Mouse (Mus musculus) Patski (cell line): ENCODE measurements around the gene Ddx50. TPM values are rescaled to one million over a fixed set of nuclear protein-coding genes. Genes with fewer than 3 reads are reported as not detected.

Experiments
- ATAC-seq: fragments of 100-300 bp; one replicate; pipeline ENCODE4 v1.8.0; 2021
- CTCF ChIA-PET: fragments of 350-600 bp; sonication (Branson Sonifier 250); formaldehyde crosslinking; loops from one replicate; lab custom pipeline; 2022; ENCODE audit warnings: inconsistent platforms; lab: Charles Lee
- POLR2A ChIA-PET: fragments of 350-600 bp; sonication (Branson Sonifier 250); formaldehyde crosslinking; loops from one replicate; lab custom pipeline; 2022; ENCODE audit warnings: antibody characterized with exemption, inconsistent platforms; lab: Charles Lee
- DNase-seq: peaks from one replicate; pipeline ENCODE4 v3.0.0-alpha.2; 2011; ENCODE audit warnings: low read depth, low spot score
- H3K27me3 ChIP-seq: fragments of 371-371 bp; one replicate; pipeline ENCODE4 v1.5.1; 2021
- CTCF ChIP-seq: fragments of 100-300 bp; IDR thresholded peaks from one replicate; pipeline ENCODE4 v1.5.1; 2021
- in situ Hi-C: fragments of 300-500 bp; cut with MboI; formaldehyde crosslinking; loops from 3 replicates; pipeline ENCODE4 v1.11.1; 2018; ENCODE audit warnings: low pct_unique_long_range_greater_than_20kb, mixed read lengths
- polyA plus RNA-seq: library from polyadenylated mRNA; unstranded; gene quantifications from one replicate; pipeline ENCODE4 v1.2.3, GENCODE M21; 2021

The Ddx50 gene
- polyA plus RNA-seq: 85.3 TPM

DNA sequence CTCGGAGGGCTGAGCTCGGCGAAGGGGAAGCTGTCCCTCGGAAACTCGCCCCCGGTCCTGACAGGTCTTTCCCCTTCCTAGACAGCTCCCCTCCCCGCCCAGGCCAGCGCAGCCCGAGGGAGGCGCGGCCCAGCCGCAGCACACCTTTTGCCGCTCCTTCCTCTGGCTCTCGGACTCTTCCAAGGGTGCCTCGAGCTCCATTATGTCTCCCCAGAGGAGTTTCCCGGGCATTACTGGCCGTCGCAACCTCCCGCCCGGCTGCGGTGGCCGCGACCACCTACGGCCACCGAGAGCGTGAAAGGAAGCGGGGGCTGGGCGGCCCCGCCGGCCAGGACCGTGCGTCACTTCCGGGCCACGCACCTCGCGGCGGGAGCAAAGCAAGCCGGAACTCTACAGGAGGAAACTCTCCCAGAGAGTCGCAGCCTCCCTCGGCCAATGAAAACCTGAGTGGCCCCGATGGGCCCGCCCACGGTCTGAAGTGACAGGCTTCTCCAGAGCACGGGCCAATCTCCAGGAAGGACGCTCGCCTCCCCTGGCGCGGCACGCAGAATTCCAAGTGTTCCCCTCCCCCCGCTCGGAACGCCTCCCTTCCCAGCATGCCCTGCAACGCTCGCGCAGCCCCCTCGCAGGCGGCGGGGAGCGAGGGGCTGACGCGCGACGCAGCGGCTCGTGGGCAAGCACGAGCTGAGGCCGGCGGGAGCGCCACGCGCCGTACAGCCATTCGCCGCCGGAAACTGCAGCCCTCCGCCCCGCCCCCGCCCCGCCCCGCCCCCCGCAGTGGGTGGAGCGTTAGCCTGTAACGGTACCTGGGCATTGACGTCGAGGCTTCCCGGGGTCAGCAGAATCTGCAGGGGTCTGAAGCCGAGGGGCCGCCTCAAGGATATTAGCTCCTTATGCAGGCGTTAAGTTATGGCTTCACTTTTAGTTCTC lies at the start of gene Ddx50:
Gene Ddx50 (minus strand): TSS at position 338 of the 930 bp plus-strand sequence.
- POLR2A ChIA-PET: interaction anchor here (0.6 to 1.5 kb wide), 2 partner anchors 36 to 49 kb away, joined by 3 to 4 read pairs; partner anchors contain the start of gene Ddx21
- DNase-seq (peak; percentile 97), ATAC-seq (peak; percentile 98)
- in situ Hi-C loops: no loop called here
- H3K27me3 ChIP-seq: peaks cover 10% of the 10 kb centered on the region
- no peak for TF ChIP-seq CTCF
- CTCF ChIA-PET: interaction anchor here (0.9 to 2.0 kb wide), 5 partner anchors 9 to 62 kb away, joined by 3 to 6 read pairs (median 3); no protein-coding TSS in a partner anchor

DNA sequence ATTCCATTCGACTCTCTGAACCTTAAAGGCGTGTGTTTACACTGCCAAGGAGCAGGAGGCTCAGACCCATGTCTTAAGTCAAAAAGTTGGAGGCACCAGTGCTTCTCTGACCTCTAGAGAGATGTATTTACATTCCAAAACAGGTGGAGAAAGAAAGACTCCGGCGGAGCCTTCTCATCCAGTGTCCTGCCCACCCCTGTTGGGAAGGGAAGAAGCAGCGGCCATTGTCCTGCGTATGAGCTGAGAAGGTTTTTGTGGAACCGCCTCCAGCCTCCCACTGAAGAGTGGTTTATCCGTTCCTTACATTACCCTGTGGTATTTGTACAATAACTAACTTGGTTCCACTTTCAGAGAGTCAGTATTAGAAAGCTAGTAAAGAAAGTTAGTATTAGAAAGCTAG lies 41.8 kb upstream of the Ddx50 start:
- no peak for TF ChIP-seq CTCF
- CTCF ChIA-PET: interaction anchor here (1.2 kb wide), 1 partner anchor 9 kb away, joined by 4 read pairs; no protein-coding TSS in a partner anchor
- H3K27me3 ChIP-seq: peaks cover 20% of the 10 kb centered on the region
- ATAC-seq: no peak
- no peak for DNase-seq
- in situ Hi-C loops: no loop called here
- POLR2A ChIA-PET: no interaction called here

GRCm38 (mm10) chr10:62692244-62692643 lies 41.2 kb upstream of the Ddx50 start:
- DNase-seq: no peak
- CTCF ChIA-PET: interaction anchor here (1.2 kb wide), 1 partner anchor 9 kb away, joined by 4 read pairs; no protein-coding TSS in a partner anchor
- in situ Hi-C loops: no loop called here
- TF ChIP-seq CTCF: no peak
- peaks cover 15% of the 10 kb centered on the region for H3K27me3 ChIP-seq
- POLR2A ChIA-PET: no interaction called here
- ATAC-seq: no peak

DNA sequence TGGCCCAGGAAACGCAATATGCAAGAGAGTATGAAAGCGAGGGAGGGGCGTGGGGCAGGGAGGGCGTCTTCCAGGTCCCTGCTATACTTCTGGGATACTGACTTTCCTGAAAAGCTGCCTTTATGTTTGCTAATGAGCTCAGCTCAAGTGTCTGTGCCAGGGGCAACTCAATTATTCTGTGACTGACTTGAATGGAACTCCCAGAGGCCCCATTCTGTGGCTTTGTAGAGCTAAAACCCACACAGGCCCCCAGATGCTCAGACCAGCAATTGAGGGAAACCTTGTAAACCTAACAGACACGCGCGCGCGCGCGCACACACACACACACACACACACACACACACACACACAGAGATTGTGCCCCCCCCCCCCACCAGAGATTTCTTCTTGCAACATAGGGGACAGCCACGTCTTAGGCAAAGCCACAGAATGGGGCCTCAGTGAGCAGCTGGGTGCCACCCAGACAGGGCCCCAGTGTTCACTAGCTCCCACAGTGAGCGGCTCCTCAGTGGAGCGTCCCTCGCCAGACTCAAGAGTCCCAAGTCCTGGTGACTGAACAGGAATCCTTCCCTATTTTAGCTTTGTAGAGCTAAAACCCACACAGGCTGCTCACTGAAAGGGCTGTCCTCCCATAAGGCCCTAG lies 36.1 kb upstream of the Ddx50 start:
- POLR2A ChIA-PET: interaction anchor here (0.7 kb wide), 1 partner anchor 157 kb away, joined by 3 read pairs; no protein-coding TSS in a partner anchor
- CTCF ChIA-PET: no interaction called here
- no peaks in the 10 kb centered on the region for H3K27me3 ChIP-seq
- DNase-seq: no peak
- no peak for ATAC-seq
- in situ Hi-C loops: no loop called here
- TF ChIP-seq CTCF: no peak

DNA sequence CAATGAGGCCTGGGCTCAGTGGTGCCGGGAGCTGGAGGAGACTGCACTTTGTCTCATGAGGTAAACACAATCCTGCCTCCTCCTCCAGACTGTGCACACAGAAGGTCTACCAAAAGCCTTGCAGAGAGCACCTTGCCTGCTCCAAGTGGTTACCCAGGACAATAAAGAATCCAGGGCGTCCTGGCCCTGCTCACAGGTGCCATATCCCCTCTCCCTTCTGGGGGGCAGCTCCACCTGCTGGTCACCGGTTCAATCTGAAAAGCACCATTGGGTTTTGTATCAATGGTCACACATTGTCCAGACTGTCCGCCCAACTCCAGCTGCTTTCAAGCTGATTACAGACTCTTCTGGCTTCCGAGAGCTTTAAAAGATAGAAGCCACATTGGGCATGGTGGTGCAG lies 32.0 kb upstream of the Ddx50 start:
- TF ChIP-seq CTCF: no peak
- ChIA-PET CTCF (interaction anchor here (1.6 kb wide), 1 partner anchor 41 kb away, joined by 3 read pairs; no protein-coding TSS in a partner anchor), POLR2A (no interaction called here)
- ATAC-seq: no peak
- in situ Hi-C loops: no loop called here
- H3K27me3 ChIP-seq: no peaks in the 10 kb centered on the region
- no peak for DNase-seq

GRCm38 (mm10) chr10:62679833-62680232 lies 28.8 kb upstream of the Ddx50 start:
- in situ Hi-C loops: no loop called here
- DNase-seq: no peak
- ChIA-PET POLR2A (no interaction called here), CTCF (interaction anchor here (0.9 to 1.5 kb wide), 3 partner anchors 25 to 130 kb away, joined by 3 read pairs; no protein-coding TSS in a partner anchor)
- no peak for ATAC-seq
- H3K27me3 ChIP-seq: peaks cover 4% of the 10 kb centered on the region
- TF ChIP-seq CTCF: peak; percentile 66

- CTCF ChIA-PET: no interaction called here
- POLR2A ChIA-PET: interaction anchor here (0.5 kb wide), 1 partner anchor 115 kb away, joined by 3 read pairs; the partner anchor contains the start of gene Ccar1
- ATAC-seq: no peak
- no peak for TF ChIP-seq CTCF
- no peak for DNase-seq
- H3K27me3 ChIP-seq: peaks cover 7% of the 10 kb centered on the region
- in situ Hi-C loops: no loop called here
Observed at GRCm38 (mm10) chr10:62677329-62677728, 26.3 kb upstream of the Ddx50 start.

DNA sequence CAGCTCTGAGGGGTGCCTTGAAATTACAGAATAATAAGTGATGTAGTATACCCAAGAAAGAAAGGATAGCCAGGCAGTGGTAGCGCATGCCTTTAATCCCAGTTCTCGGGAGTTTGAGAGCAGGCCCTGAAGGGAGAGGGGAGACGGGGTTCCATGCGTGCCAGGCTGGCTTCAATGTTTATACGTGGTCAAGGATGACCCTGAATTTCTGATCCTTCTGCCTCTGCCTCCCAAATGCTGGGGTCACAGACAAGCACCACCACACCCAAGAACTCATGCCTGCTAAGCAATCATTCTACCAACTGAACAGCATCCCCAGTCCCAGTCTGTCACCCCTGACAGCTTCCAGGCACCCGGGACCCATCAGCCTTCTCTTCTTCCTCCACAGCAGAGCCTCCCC lies 25.2 kb upstream of the Ddx50 start:
- POLR2A ChIA-PET: no interaction called here
- in situ Hi-C loops: no loop called here
- CTCF ChIA-PET: no interaction called here
- DNase-seq (no peak), ATAC-seq (no peak)
- TF ChIP-seq CTCF: no peak
- peaks cover 7% of the 10 kb centered on the region for H3K27me3 ChIP-seq

- TF ChIP-seq CTCF: no peak
- CTCF ChIA-PET: no interaction called here
- no peak for DNase-seq
- POLR2A ChIA-PET: no interaction called here
- in situ Hi-C loops: no loop called here
- H3K27me3 ChIP-seq: peaks cover 19% of the 10 kb centered on the region
- ATAC-seq: no peak
Observed at GRCm38 (mm10) chr10:62672359-62672758, 21.3 kb upstream of the Ddx50 start.

DNA sequence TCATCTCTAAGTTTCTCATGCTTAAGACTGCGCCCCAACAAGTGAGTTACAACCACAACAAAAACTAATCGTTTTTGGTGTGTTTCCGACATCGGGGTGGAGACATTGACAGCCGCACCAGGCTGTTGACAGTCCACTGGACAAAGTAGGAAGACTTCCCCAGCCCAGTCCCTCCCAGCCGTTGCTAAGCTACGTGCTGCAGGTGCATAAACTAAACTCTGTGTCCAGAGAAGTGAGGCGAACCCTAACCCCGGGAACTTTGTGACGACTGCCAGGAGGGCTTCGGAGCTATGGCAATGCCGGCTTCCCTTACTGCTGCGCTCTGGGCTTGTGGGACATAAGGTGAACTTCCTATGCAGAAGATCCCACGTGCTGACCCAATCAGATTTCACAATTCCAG lies 18.2 kb upstream of the Ddx50 start:
- TF ChIP-seq CTCF: no peak
- ChIA-PET CTCF (no interaction called here), POLR2A (interaction anchor here (0.9 kb wide), 1 partner anchor 10 kb away, joined by 3 read pairs; no protein-coding TSS in a partner anchor)
- peaks cover 16% of the 10 kb centered on the region for H3K27me3 ChIP-seq
- in situ Hi-C loops: no loop called here
- ATAC-seq: no peak
- DNase-seq: no peak

- in situ Hi-C loops: no loop called here
- CTCF ChIA-PET: no interaction called here
- no peak for TF ChIP-seq CTCF
- DNase-seq (no peak), ATAC-seq (no peak)
- POLR2A ChIA-PET: no interaction called here
- peaks cover 13% of the 10 kb centered on the region for H3K27me3 ChIP-seq
Observed at GRCm38 (mm10) chr10:62668463-62668862, 17.4 kb upstream of the Ddx50 start.
